Mouse (Mus musculus): Measurements from ENCODE around the gene Ccdc169.
"Not testable (repeated sequence)": the region's sequence is repeated elsewhere in the genome, so short reads cannot be mapped to it uniquely, and the experiment has no call there.

DNA sequence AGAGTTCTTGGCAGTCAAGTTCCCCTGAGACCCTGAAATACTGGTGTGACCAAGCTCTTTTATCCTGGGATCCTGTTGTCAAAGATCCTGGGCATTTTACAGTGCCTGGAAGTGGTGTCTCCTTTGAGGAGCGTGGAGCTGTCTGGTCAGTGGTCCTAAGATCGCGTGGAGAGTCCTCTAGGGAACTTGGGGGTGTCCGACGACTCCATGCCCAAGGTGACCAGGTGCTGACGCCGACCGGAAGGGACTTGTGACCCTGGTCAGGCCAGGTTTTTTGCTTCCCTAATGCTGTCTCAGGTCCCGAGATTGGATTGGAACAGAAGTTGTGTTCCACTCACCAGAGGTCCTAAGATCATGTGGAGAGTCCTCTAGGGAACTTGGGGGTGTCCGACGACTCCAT, 66.5 kb downstream of the Ccdc169 start:
- not testable (repeated sequence) for TF ChIP-seq GATA1, TAL1 (IDR thresholded peaks at IDR 0.05; ENCODE audit: low read length)
